Comparison of ENCODE assay signal across 24 mouse cellular contexts in genomic region chr17:30052347-30052742, GRCm38 (mm10). TPM values are rescaled to one million over a fixed set of nuclear protein-coding genes. Genes with fewer than 3 reads are reported as not detected.
A peak's percentile ranks its signal among the peaks of the same experiment; 100 is the strongest.
DNase-seq lines count a peak whose midpoint lies in the region; ATAC-seq and TF ChIP-seq lines count a peak whose summit lies in the region.
"Had no signal": no experiment of that assay in that cellular context is flagged by ENCODE, and none has a peak within 500 bp of the region (broad histone marks: within the 10 kb centered on the region; RNA-seq: fewer than 3 reads in every experiment).

No protein-coding gene starts in this region.

- H3K4me2 ChIP-seq in heart, embryonic 15.5 days: no peak overlapping the region
- H3K4me2 ChIP-seq: embryonic facial prominence, embryonic 15.5 days; kidney, embryonic 15.5 days; limb, embryonic 12.5 days; liver, embryonic 11.5 days; midbrain, embryonic 12.5 days had no signal

- H3K79me2 ChIP-seq in heart, adult 2 months (replicated peaks; ENCODE audit: control insufficient read depth, insufficient read depth, low read length): peaks cover 13% of the 10 kb centered on the region

- no peak for TF ChIP-seq EP300 in heart, adult 2 months (IDR thresholded peaks at IDR 0.05; ENCODE audit: insufficient read depth, low read depth, low read length)

- peaks cover 19% of the 10 kb centered on the region for H3K36me3 ChIP-seq in heart, adult 2 months (ENCODE audit: control insufficient read depth, insufficient read depth, low read length)
- no peaks in the 10 kb centered on the region for H3K36me3 ChIP-seq in heart, embryonic 15.5 days

- no peak for TF ChIP-seq CTCF in heart, adult 2 months (IDR thresholded peaks at IDR 0.05)

- H3K4me3 ChIP-seq in heart, adult 2 months: no peak overlapping the region
- H3K4me3 ChIP-seq in heart, embryonic 15.5 days: no peak overlapping the region
- H3K4me3 ChIP-seq: embryonic facial prominence, embryonic 15.5 days; kidney, embryonic 15.5 days; limb, embryonic 12.5 days; midbrain, embryonic 12.5 days had no signal

- H3K27me3 ChIP-seq in heart, adult 2 months (ENCODE audit: control insufficient read depth, insufficient read depth, low read length): no peaks in the 10 kb centered on the region
- H3K27me3 ChIP-seq in heart, embryonic 15.5 days: no peaks in the 10 kb centered on the region
- H3K27me3 ChIP-seq: embryonic facial prominence, embryonic 15.5 days; kidney, embryonic 15.5 days; limb, embryonic 12.5 days; midbrain, embryonic 12.5 days had no signal

- no peak for DNase-seq in heart, adult 2 months
- no peak for DNase-seq in heart, adult 8-10 months (ENCODE audit: low spot score)
- DNase-seq in heart, postnatal 10 days: no peak
- DNase-seq in brain, adult 2 months (ENCODE audit: low read depth, low spot score): peak; percentile 41
- DNase-seq in natural killer cell, adult 2 months (ENCODE audit: low spot score in 2 of 2): no peak
- no peak for DNase-seq in left cerebral cortex, adult 11 months (ENCODE audit: low spot score)
- DNase-seq: adrenal gland, adult 8-10 months; cerebellum, adult 9-10 months; forebrain, postnatal 0 days; gastrocnemius, postnatal 25 days; kidney, adult 11 months; kidney, postnatal 36 days; layer of hippocampus, postnatal 36 days; liver, postnatal 0 days had no signal

- 67% methylated on average over 5 of the region's 5 CpGs for WGBS in heart, adult 2 months
- 50% methylated on average over 5 of the region's 5 CpGs for WGBS in heart, embryonic 15.5 days

- no peak for ATAC-seq in heart, embryonic 15.5 days (replicated peaks; ENCODE audit: insufficient number of reproducible peaks, insufficient read depth, low FRiP score, low read depth)
- ATAC-seq: activated CD4-positive, CD25-positive, alpha-beta regulatory T cell, adult 4 months; forebrain, postnatal 0 days; hindbrain, postnatal 0 days; liver, postnatal 0 days; lung, postnatal 0 days had no signal

- H3K27ac ChIP-seq in heart, adult 2 months: peak overlapping the region; percentile 47
- H3K27ac ChIP-seq in heart, embryonic 15.5 days: peak overlapping the region; percentile 62
- H3K27ac ChIP-seq: embryonic facial prominence, embryonic 15.5 days; hindbrain, postnatal 0 days; kidney, embryonic 15.5 days; limb, embryonic 12.5 days; midbrain, embryonic 12.5 days; stomach, postnatal 0 days had no signal

- no peaks in the 10 kb centered on the region for H3K9me3 ChIP-seq in heart, embryonic 15.5 days (replicated peaks)
- H3K9me3 ChIP-seq: embryonic facial prominence, embryonic 15.5 days; kidney, embryonic 15.5 days; limb, embryonic 12.5 days; midbrain, embryonic 12.5 days had no signal

- H3K4me1 ChIP-seq in heart, adult 2 months (ENCODE audit: control insufficient read depth, insufficient read depth, low read length): peaks cover 12% of the 10 kb centered on the region
- H3K4me1 ChIP-seq in heart, embryonic 15.5 days (replicated peaks): peaks cover 25% of the 10 kb centered on the region

- no peak for TF ChIP-seq POLR2A in heart, adult 2 months (IDR thresholded peaks at IDR 0.05; ENCODE audit: insufficient read depth, low read depth, low read length)

- intact Hi-C loops in heart, adult 2 months (cut with DNase I): loop anchor here (2.0 to 10.0 kb wide), 2 partner anchors 22 to 142 kb away; no protein-coding TSS in a partner anchor
- intact Hi-C loops in heart, postnatal 10 days (cut with DNase I): no loop called here

- no peak overlapping the region for H3K9ac ChIP-seq in heart, adult 2 months (ENCODE audit: low read depth, low read length)
- H3K9ac ChIP-seq in heart, embryonic 15.5 days: no peak overlapping the region
- H3K9ac ChIP-seq: embryonic facial prominence, embryonic 15.5 days; forebrain, postnatal 0 days; kidney, embryonic 15.5 days; limb, embryonic 12.5 days; liver, postnatal 0 days; midbrain, embryonic 12.5 days had no signal

RNA-seq across cellular contexts. Expression of gene Zfand3, which starts 47.8 kb away (rescaled TPM):
- 100 to 1,000 TPM; 130 to 149 TPM for total RNA-seq in heart, adult 2 months (2021)
- 106 and 127 TPM in 2 replicates for polyA plus RNA-seq in heart, adult 2 months (2012; rRNA removed)
- total RNA-seq in heart, adult 8-10 months (2022): 100 to 1,000 TPM; 132 to 150 (median 148) TPM
- 49.3 and 53.9 TPM in 2 replicates for polyA plus RNA-seq in heart, embryonic 15.5 days (2015; fragmentation: Nextera tagmentation; extraction: Ambion mirVana)
- 100 to 1,000 TPM; 137 to 138 TPM for total RNA-seq in heart, postnatal 10 days (2021)
